Mouse (Mus musculus): ENCODE data around the gene Olfr1274-ps. TPM values are rescaled to one million over a fixed set of nuclear protein-coding genes. Genes with fewer than 3 reads are reported as not detected.
"Not testable (repeated sequence)": the region's sequence is repeated elsewhere in the genome, so short reads cannot be mapped to it uniquely, and the experiment has no call there.

Gene Olfr1274-ps
- not detected for total RNA-seq (2021)

DNA sequence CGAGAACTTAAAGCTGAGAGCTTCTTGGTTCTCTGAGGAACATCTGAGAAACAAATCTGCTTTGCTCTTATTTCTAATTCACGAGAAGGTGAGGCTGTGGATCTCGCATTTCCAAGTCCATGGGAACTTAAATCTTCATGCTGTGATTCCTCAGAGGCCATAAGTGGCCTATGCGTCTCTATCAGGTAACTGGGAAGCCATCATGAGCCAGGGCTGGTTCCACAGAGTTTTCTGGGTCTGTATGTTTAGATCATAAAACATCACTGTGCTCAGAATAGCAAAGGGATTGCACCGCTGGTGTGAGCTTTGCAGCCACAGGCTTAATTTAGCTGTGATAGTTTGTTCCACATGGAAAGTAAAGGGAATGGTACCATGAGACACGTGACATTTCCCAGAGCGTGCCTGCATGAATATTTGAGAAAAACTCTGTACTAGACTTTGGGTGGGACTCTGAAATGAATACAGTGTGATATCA lies at the start of gene Olfr1274-ps:
Gene Olfr1274-ps (plus strand): TSS at position 51 of the 475 bp plus-strand sequence.
- intact Hi-C loops (cut with DNase I); DNase-seq: not testable (repeated sequence)

DNA sequence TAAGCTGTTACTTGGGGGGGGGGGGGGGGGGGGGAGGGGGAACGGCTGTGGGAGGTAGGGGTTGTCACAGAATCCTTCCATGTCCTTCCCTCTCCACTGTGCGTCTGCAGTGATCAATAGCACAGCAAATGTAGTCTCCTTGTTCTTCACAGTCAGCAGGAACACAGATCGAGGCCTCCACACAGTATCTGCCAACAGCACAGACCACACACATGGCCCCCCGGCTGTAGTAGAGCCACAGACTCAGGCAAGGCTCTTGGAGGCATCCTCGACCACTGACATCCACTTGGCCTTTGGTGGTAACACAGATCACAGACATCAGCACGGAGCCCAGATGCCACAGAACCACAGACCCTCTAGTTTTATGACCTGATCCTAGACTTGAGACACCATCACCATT lies 47.4 kb upstream of the Olfr1274-ps start:
- intact Hi-C loops (cut with DNase I); DNase-seq: not testable (repeated sequence)

- DNase-seq; intact Hi-C loops (cut with DNase I): not testable (repeated sequence)
Measured at GRCm38 (mm10) chr2:90351540-90351939, 46.9 kb upstream of the Olfr1274-ps start.

GRCm38 (mm10) chr2:90359229-90359628 lies 39.3 kb upstream of the Olfr1274-ps start:
- DNase-seq; intact Hi-C loops (cut with DNase I): not testable (repeated sequence)

DNA sequence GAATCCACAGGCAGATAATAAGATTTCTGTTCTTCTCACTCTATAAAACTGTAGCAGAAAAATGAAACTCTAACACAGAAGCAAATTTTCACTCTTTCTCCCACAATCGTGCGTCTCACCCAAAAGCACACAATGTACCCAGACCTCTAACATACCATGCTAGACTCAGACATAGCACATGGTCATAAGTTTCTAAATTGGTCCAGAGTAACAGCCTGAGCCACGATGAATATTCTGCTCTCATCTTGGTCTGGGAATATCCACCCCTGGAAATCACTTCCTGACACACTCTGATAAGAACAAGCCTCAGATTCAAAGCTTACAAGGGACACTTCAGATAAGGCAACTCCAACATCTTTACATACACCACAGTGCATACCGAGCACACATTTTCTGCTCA lies 38.3 kb upstream of the Olfr1274-ps start:
- intact Hi-C loops (cut with DNase I); DNase-seq: not testable (repeated sequence)

GRCm38 (mm10) chr2:90414110-90414821 lies 15.8 kb downstream of the Olfr1274-ps start:
- DNase-seq: peak; percentile 35 to 40
- intact Hi-C loops (cut with DNase I): not testable (repeated sequence)

GRCm38 (mm10) chr2:90422282-90422681 lies 23.8 kb downstream of the Olfr1274-ps start:
- intact Hi-C loops (cut with DNase I); DNase-seq: not testable (repeated sequence)

- DNase-seq; intact Hi-C loops (cut with DNase I): not testable (repeated sequence)
Measured at GRCm38 (mm10) chr2:90424937-90425336, 26.5 kb downstream of the Olfr1274-ps start.

GRCm38 (mm10) chr2:90428988-90429717 lies 30.7 kb downstream of the Olfr1274-ps start:
- DNase-seq; intact Hi-C loops (cut with DNase I): not testable (repeated sequence)

GRCm38 (mm10) chr2:90429782-90430181 lies 31.3 kb downstream of the Olfr1274-ps start:
- intact Hi-C loops (cut with DNase I); DNase-seq: not testable (repeated sequence)

GRCm38 (mm10) chr2:90437453-90437852 lies 39.0 kb downstream of the Olfr1274-ps start:
- DNase-seq; intact Hi-C loops (cut with DNase I): not testable (repeated sequence)

DNA sequence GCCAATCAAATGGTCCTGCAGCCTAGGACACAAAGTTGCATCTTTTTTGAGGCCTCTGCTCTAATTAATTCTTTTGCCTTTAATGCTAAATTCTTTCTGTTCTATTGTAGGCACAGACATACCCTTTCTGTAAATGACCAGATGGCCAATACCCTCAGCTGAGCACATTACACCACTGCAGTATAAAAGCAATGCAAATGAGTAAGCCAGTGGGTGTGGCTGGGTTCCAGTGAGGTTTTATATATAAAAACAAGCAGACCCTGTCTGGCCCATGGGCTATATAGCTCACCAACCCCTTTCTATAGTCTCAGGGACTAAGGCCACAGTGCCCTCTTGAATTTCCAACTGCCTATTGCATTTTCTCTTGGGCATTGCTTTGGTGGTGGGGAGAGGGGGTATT lies 41.7 kb downstream of the Olfr1274-ps start:
- DNase-seq; intact Hi-C loops (cut with DNase I): not testable (repeated sequence)

DNA sequence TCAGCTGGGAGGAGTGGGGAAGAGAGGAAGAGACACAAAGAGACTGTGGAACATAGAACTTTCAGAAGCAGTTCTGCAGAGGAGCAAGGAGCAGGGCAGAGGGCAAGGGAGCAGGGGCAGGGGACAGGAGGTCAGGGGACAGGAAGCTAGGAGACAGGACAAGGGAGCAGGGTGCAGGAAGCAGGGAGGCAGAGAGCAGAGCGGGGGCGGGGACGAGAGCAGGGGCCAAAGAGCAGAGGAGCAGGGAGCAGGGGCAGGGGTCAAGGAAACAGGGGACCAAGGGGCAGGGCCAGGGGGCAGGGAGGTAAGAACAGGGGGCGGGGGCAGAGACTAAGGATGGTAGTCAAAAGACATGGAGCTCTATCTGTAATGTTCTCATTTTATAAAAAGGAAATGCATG lies 43.3 kb downstream of the Olfr1274-ps start:
- intact Hi-C loops (cut with DNase I); DNase-seq: not testable (repeated sequence)

GRCm38 (mm10) chr2:90443811-90444210 lies 45.3 kb downstream of the Olfr1274-ps start:
- no peak for DNase-seq
- intact Hi-C loops (cut with DNase I): no loop called here

DNA sequence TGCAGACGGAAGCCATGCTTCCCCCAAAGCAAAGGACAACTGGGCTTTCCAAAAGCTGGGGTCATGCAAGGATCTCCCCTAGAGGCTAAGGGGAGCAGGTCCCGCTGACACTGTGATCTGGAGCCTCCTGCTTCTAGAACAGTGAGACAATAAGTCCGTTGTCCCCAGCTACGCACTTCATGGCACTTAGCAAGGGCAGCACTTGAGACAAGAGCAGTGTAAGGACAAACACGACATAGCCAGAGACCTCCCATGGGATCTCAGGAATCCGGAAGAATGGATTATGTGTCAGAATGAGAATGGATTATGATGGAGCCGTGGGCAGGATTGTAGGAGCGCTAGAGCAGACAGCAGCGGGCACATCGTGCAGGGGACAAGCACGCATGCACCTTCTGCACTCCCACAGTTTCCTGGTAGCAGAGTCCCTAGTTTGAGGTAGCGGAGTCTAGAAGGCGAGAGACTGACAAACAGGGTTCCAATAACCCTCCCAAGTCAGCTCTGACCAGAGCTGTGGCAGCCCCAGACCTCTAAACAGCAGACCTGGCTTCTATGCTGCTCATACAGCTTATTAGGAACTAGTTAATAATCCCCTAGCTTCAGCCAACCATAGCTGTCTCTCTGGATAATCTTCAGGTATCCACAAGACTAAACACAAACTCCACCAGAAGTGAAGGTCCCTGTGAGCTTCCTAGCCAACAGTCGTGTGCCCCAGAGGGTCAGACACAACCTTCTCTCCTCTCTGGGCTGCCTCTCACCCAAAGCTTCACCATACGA lies 50.7 kb downstream of the Olfr1274-ps start:
- intact Hi-C loops (cut with DNase I): no loop called here
- DNase-seq: no peak

- intact Hi-C loops (cut with DNase I): no loop called here
Measured at GRCm38 (mm10) chr2:90452380-90452779, 53.9 kb downstream of the Olfr1274-ps start.

More at GRCm38 (mm10) chr2:90452380-90452779, 53.9 kb downstream of the Olfr1274-ps start:
- no peak for DNase-seq

Other genes with a start within 250 kb of the Olfr1274-ps start
- gene Olfr1270, start 245.6 kb upstream of the Olfr1274-ps start, total RNA-seq (2021): not detected
- not detected for gene Olfr1506, start 174.2 kb upstream of the Olfr1274-ps start, total RNA-seq (2021)
- gene Olfr142, start 141.1 kb upstream of the Olfr1274-ps start, total RNA-seq (2021): not detected
- not detected for gene Olfr1271, start 127.7 kb upstream of the Olfr1274-ps start, total RNA-seq (2021)
- not detected for gene Olfr1272, start 105.8 kb upstream of the Olfr1274-ps start, total RNA-seq (2021)
- under 1 TPM in 1 of 2 experiments, not detected in 1; 0.22 TPM for gene Gm13769, start 76.5 kb upstream of the Olfr1274-ps start, total RNA-seq (2021)
- gene Ptprj, start 182.0 kb downstream of the Olfr1274-ps start, total RNA-seq (2021): 10 to 100 TPM in 1 of 2 experiments, 1 to 10 TPM in 1; 9.1 to 13.1 TPM

Measured in heart, postnatal 10 days (tissue).